ENCODE assay signal across 8 mouse cellular contexts in the genomic region with DNA sequence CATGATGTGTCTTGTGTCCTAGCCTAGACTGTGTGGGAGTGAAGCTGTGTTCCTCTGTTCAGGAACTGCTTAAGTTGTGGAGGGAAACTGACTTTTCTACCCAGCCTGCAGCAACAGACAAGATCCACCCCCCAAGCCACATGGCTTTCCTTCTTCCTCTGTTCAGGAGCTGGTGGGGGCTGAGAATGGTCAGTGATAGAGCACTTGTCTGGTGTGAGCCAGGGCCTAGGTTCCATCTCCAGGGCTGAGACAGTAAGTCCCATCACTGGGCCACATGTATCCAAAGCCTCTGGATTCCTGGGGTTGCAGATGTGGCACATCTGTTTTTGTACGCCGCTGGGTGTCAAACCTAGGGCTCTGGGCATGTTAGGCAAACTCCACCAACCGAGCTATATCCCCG. TPM values are rescaled to one million over a fixed set of nuclear protein-coding genes. Genes with fewer than 3 reads are reported as not detected.
DNase-seq lines count a peak whose midpoint lies in the region; ATAC-seq and TF ChIP-seq lines count a peak whose summit lies in the region.

No protein-coding gene starts in this region.

- H3K36me3 ChIP-seq in heart, embryonic 12.5 days = peaks cover 27% of the 10 kb centered on the region
- H3K36me3 ChIP-seq in heart, embryonic 16.5 days (ENCODE audit: control insufficient read depth, insufficient read depth) = peaks cover 11% of the 10 kb centered on the region
- H3K36me3 ChIP-seq in liver, embryonic 16.5 days (ENCODE audit: control insufficient read depth, insufficient read depth) = peaks cover 4% of the 10 kb centered on the region; the same call in 1 of the 2 replicates

- no peak for DNase-seq in heart, adult 8-10 months (ENCODE audit: low spot score)
- DNase-seq in right cerebral cortex, postnatal 4 days = no peak
- no peak for DNase-seq in spleen, postnatal 10 days (ENCODE audit: low spot score in 2 of 2)
- no peak for DNase-seq in left cerebral cortex, adult 9 months (ENCODE audit: low spot score in 2 of 2)

- H3K9me3 ChIP-seq in heart, embryonic 12.5 days (replicated peaks) = no peaks in the 10 kb centered on the region
- H3K9me3 ChIP-seq in heart, embryonic 16.5 days (replicated peaks; ENCODE audit: control insufficient read depth, low read length) = no peaks in the 10 kb centered on the region
- H3K9me3 ChIP-seq in liver, embryonic 16.5 days (replicated peaks; ENCODE audit: control insufficient read depth, low read length) = no peaks in the 10 kb centered on the region

- peak overlapping the region; percentile 81 for H3K4me2 ChIP-seq in heart, embryonic 12.5 days
- H3K4me2 ChIP-seq in heart, embryonic 16.5 days (ENCODE audit: low read depth, low read length) = peak overlapping the region; percentile 69
- H3K4me2 ChIP-seq in liver, embryonic 16.5 days (ENCODE audit: low read depth, low read length) = peak overlapping the region; percentile 68

- TF ChIP-seq CTCF in bone marrow macrophage, adult 2 months (IDR thresholded peaks at IDR 0.05; ENCODE audit: low read depth, low read length) = no peak

- no peaks in the 10 kb centered on the region for H3K27me3 ChIP-seq in heart, embryonic 12.5 days (replicated peaks)
- H3K27me3 ChIP-seq in heart, embryonic 16.5 days (ENCODE audit: control insufficient read depth, insufficient read depth, low read length) = no peaks in the 10 kb centered on the region
- no peaks in the 10 kb centered on the region for H3K27me3 ChIP-seq in liver, embryonic 16.5 days (ENCODE audit: control insufficient read depth, insufficient read depth, low read depth, low read length)

- H3K9ac ChIP-seq in heart, embryonic 12.5 days = peak overlapping the region; percentile 67
- H3K9ac ChIP-seq in heart, embryonic 16.5 days (ENCODE audit: low read length) = peak overlapping the region; percentile 69
- H3K9ac ChIP-seq in liver, embryonic 16.5 days (ENCODE audit: low read depth, low read length) = peak overlapping the region; percentile 54

- H3K4me3 ChIP-seq in heart, embryonic 12.5 days = peak overlapping the region; percentile 49
- H3K4me3 ChIP-seq in bone marrow macrophage, adult 2 months (ENCODE audit: insufficient read depth, low read length) = peak overlapping the region; percentile 57
- H3K4me3 ChIP-seq in heart, embryonic 16.5 days (ENCODE audit: low read length) = peak overlapping the region; percentile 53
- H3K4me3 ChIP-seq in liver, embryonic 16.5 days (ENCODE audit: low read depth, low read length) = peak overlapping the region; percentile 55

- ATAC-seq in heart, embryonic 12.5 days (ENCODE audit: insufficient number of reproducible peaks, low FRiP score) = no peak
- peak; percentile 8; the same call in 1 of the 2 replicates for ATAC-seq in heart, embryonic 16.5 days (replicated peaks; ENCODE audit: extremely low read depth, insufficient read depth, low FRiP score)
- no peak for ATAC-seq in liver, embryonic 16.5 days (ENCODE audit: low read depth)

- peaks cover 47% of the 10 kb centered on the region for H3K4me1 ChIP-seq in heart, embryonic 12.5 days (replicated peaks)
- peaks cover 13% of the 10 kb centered on the region for H3K4me1 ChIP-seq in bone marrow macrophage, adult 2 months (ENCODE audit: control insufficient read depth, insufficient read depth, low read length)
- H3K4me1 ChIP-seq in heart, embryonic 16.5 days (ENCODE audit: control insufficient read depth, insufficient read depth, low read length) = peaks cover 43% of the 10 kb centered on the region
- peaks cover 38% of the 10 kb centered on the region for H3K4me1 ChIP-seq in liver, embryonic 16.5 days (ENCODE audit: control insufficient read depth, low read depth, low read length)

- 66% methylated on average over 4 of the region's 4 CpGs for WGBS in heart, embryonic 12.5 days
- 56% methylated on average over 4 of the region's 4 CpGs for WGBS in heart, embryonic 16.5 days
- 62% methylated on average over 4 of the region's 4 CpGs for WGBS in liver, embryonic 16.5 days (ENCODE audit: insufficient replicate concordance)

- peak overlapping the region; percentile 97 for H3K27ac ChIP-seq in heart, embryonic 12.5 days (ENCODE audit: poor library complexity, severe bottlenecking)
- H3K27ac ChIP-seq in bone marrow macrophage, adult 2 months (ENCODE audit: insufficient read depth, low read depth, low read length) = no peak overlapping the region
- H3K27ac ChIP-seq in heart, embryonic 16.5 days (ENCODE audit: low read length) = peak overlapping the region; percentile 99
- peak overlapping the region; percentile 88 for H3K27ac ChIP-seq in liver, embryonic 16.5 days (ENCODE audit: low read length)

- TF ChIP-seq POLR2A in bone marrow macrophage, adult 2 months (IDR thresholded peaks at IDR 0.05; ENCODE audit: borderline replicate concordance, low read depth, low read length) = no peak

RNA-seq across cellular contexts. Expression of gene Sigmar1, which starts 5.0 kb away (rescaled TPM):
- polyA plus RNA-seq in heart, embryonic 12.5 days (2016; fragmentation: Nextera tagmentation; extraction: Ambion mirVana) = 61.2 and 62.1 TPM in 2 replicates
- 10 to 100 TPM; 20.9 to 23.8 (median 21.7) TPM for total RNA-seq in heart, adult 8-10 months (2022)
- polyA plus RNA-seq in bone marrow macrophage, adult 2 months (2012; ENCODE audit: insufficient read depth, insufficient read length, missing spikeins) = 52.7 and 60.0 TPM in 2 replicates
- 60.5 and 61.7 TPM in 2 replicates for polyA plus RNA-seq in heart, embryonic 16.5 days (2015; fragmentation: Nextera tagmentation; extraction: Ambion mirVana)
- polyA plus RNA-seq in liver, embryonic 16.5 days (2015; fragmentation: Nextera tagmentation; extraction: Ambion mirVana) = 50.6 and 57.0 TPM in 2 replicates

RNA-seq across cellular contexts. Expression of gene Galt, which starts 5.9 kb away (rescaled TPM):
- 54.6 and 57.0 TPM in 2 replicates for polyA plus RNA-seq in heart, embryonic 12.5 days (2016; fragmentation: Nextera tagmentation; extraction: Ambion mirVana)
- 10 to 100 TPM; 52.6 to 60.5 (median 58.6) TPM for total RNA-seq in heart, adult 8-10 months (2022)
- 30.4 and 34.5 TPM in 2 replicates for polyA plus RNA-seq in bone marrow macrophage, adult 2 months (2012; ENCODE audit: insufficient read depth, insufficient read length, missing spikeins)
- 60.6 and 69.8 TPM in 2 replicates for polyA plus RNA-seq in heart, embryonic 16.5 days (2015; fragmentation: Nextera tagmentation; extraction: Ambion mirVana)
- 34.7 and 40.8 TPM in 2 replicates for polyA plus RNA-seq in liver, embryonic 16.5 days (2015; fragmentation: Nextera tagmentation; extraction: Ambion mirVana)

RNA-seq across cellular contexts. Expression of gene Ccl27a, which starts 13.1 kb away (rescaled TPM):
- polyA plus RNA-seq in heart, embryonic 12.5 days (2016; fragmentation: Nextera tagmentation; extraction: Ambion mirVana) = 45.8 and 47.5 TPM in 2 replicates
- 10 to 100 TPM; 12.3 to 19.6 (median 14.5) TPM for total RNA-seq in heart, adult 8-10 months (2022)
- 13.3 and 15.4 TPM in 2 replicates for polyA plus RNA-seq in bone marrow macrophage, adult 2 months (2012; ENCODE audit: insufficient read depth, insufficient read length, missing spikeins)
- polyA plus RNA-seq in heart, embryonic 16.5 days (2015; fragmentation: Nextera tagmentation; extraction: Ambion mirVana) = 40.8 and 40.9 TPM in 2 replicates
- polyA plus RNA-seq in liver, embryonic 16.5 days (2015; fragmentation: Nextera tagmentation; extraction: Ambion mirVana) = 7.5 and 9.4 TPM in 2 replicates

RNA-seq across cellular contexts. Expression of gene Arid3c, which starts 30.0 kb away (rescaled TPM):
- polyA plus RNA-seq in heart, embryonic 12.5 days (2016; fragmentation: Nextera tagmentation; extraction: Ambion mirVana) = not detected in 2 replicates
- not detected for total RNA-seq in heart, adult 8-10 months (2022)
- not detected in 2 replicates for polyA plus RNA-seq in bone marrow macrophage, adult 2 months (2012; ENCODE audit: insufficient read depth, insufficient read length, missing spikeins)
- polyA plus RNA-seq in heart, embryonic 16.5 days (2015; fragmentation: Nextera tagmentation; extraction: Ambion mirVana) = not detected in 2 replicates
- polyA plus RNA-seq in liver, embryonic 16.5 days (2015; fragmentation: Nextera tagmentation; extraction: Ambion mirVana) = not detected in 2 replicates

RNA-seq across cellular contexts. Expression of gene Dctn3, which starts 37.9 kb away (rescaled TPM):
- polyA plus RNA-seq in heart, embryonic 12.5 days (2016; fragmentation: Nextera tagmentation; extraction: Ambion mirVana) = 113 and 118 TPM in 2 replicates
- 10 to 100 TPM; 69.4 to 71.8 (median 70.7) TPM for total RNA-seq in heart, adult 8-10 months (2022)
- 75.2 and 75.7 TPM in 2 replicates for polyA plus RNA-seq in bone marrow macrophage, adult 2 months (2012; ENCODE audit: insufficient read depth, insufficient read length, missing spikeins)
- polyA plus RNA-seq in heart, embryonic 16.5 days (2015; fragmentation: Nextera tagmentation; extraction: Ambion mirVana) = 137 and 141 TPM in 2 replicates
- 56.9 and 62.0 TPM in 2 replicates for polyA plus RNA-seq in liver, embryonic 16.5 days (2015; fragmentation: Nextera tagmentation; extraction: Ambion mirVana)
